In the genomic region with DNA sequence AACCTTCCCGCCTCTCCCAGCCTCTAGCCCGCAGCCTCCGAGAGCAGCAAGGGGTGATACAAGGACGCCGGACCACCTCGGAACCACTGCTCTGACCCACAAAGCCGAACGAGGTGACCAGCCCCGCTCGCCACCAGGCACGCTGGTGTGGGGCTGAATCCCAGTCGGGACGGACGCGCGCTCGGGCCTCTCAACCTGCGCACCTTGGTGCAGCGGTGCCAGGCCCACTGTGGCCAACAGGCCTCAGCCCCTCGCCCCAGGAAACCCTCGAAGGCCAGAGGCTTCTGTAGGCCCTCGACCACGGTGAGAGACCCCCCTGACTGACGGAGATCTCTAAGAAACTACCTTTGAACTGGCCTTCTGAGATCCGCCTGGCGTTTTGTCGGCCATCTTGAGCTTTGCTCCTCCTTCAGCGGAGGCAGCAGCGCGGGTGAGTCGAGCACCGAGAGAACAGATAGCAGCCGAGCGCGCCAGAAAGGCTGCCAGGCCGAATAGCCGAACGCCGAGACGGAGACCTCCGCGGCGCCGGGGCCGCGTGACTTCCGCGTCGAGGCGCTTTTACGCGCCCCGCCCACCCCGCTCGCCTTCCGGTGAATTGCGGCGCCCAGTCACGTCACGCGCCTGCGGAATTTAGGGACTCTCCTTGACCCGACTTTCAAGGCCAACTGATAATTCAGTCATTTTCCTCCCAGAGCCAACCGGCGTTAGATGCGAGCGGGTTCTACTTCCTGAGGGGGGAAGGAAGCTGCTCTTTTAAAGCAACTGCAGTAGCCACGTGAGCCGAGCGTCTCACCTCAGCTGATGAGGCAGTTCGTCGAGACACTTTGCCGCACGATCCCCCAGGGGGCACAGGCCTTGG, we compare ENCODE assay signal across 8 mouse cellular contexts. TPM values are rescaled to one million over a fixed set of nuclear protein-coding genes. Genes with fewer than 3 reads are reported as not detected.
DNase-seq lines count a peak whose midpoint lies in the region; ATAC-seq and TF ChIP-seq lines count a peak whose summit lies in the region.

A gene (minus strand): TSS at position 525 of the 859 bp plus-strand sequence.

- no peaks in the 10 kb centered on the region for H3K27me3 ChIP-seq in MEL (ENCODE audit: control insufficient read depth in 1 of 2, insufficient read depth in 2 of 2, low read length in 2 of 2)
- H3K27me3 ChIP-seq in cerebellum, adult 2 months (ENCODE audit: control insufficient read depth, insufficient read depth, low read length), result no peaks in the 10 kb centered on the region
- no peaks in the 10 kb centered on the region for H3K27me3 ChIP-seq in forebrain, postnatal 0 days (ENCODE audit: insufficient read depth, low read length)
- H3K27me3 ChIP-seq in lung, embryonic 15.5 days, result no peaks in the 10 kb centered on the region

- TF ChIP-seq EP300 in MEL (IDR thresholded peaks at IDR 0.05; ENCODE audit: low read depth in 1 of 2, low read length in 2 of 2), result peak in 1 of 2 experiments; percentile 63; a peak in 2 of 4 replicates

- peak within 1 kb of the TSS; percentile 95 for H3K9ac ChIP-seq in MEL (ENCODE audit: control insufficient read depth, low read depth, low read length, poor library complexity, severe bottlenecking)
- peak within 1 kb of the TSS; percentile 86 for H3K9ac ChIP-seq in forebrain, postnatal 0 days
- peak within 1 kb of the TSS; percentile 95 for H3K9ac ChIP-seq in lung, embryonic 15.5 days

- H3K27ac ChIP-seq in MEL (ENCODE audit: control insufficient read depth, low read depth, low read length), result peak within 1 kb of the TSS; percentile 94
- H3K27ac ChIP-seq in cerebellum, adult 2 months (ENCODE audit: insufficient read depth, low read length), result peak within 1 kb of the TSS; percentile 87
- H3K27ac ChIP-seq in forebrain, postnatal 0 days (ENCODE audit: low read depth, low read length), result peak within 1 kb of the TSS; percentile 93
- peak within 1 kb of the TSS; percentile 90 for H3K27ac ChIP-seq in lung, embryonic 15.5 days

- H3K9me3 ChIP-seq in MEL (replicated peaks; ENCODE audit: insufficient read depth, low read length), result no peaks in the 10 kb centered on the region
- no peaks in the 10 kb centered on the region for H3K9me3 ChIP-seq in forebrain, postnatal 0 days (ENCODE audit: low read length)
- H3K9me3 ChIP-seq in lung, embryonic 15.5 days, result no peaks in the 10 kb centered on the region

- under 1% methylated on average over 74 of the region's 74 CpGs for WGBS in cerebellum, adult 2 months
- WGBS in forebrain, postnatal 0 days, result under 1% methylated on average over 74 of the region's 74 CpGs
- under 1% methylated on average over 74 of the region's 74 CpGs for WGBS in lung, embryonic 15.5 days

- H3K4me3 ChIP-seq in MEL (ENCODE audit: control insufficient read depth in 1 of 2, insufficient read depth in 1 of 2, low read depth in 2 of 2, low read length in 2 of 2), result peak within 1 kb of the TSS; percentile 62 to 98
- H3K4me3 ChIP-seq in cerebellum, adult 2 months (replicated peaks; ENCODE audit: insufficient read depth, low read depth, low read length), result peak within 1 kb of the TSS; percentile 81
- peak within 1 kb of the TSS; percentile 98 for H3K4me3 ChIP-seq in forebrain, postnatal 0 days (ENCODE audit: low read depth, low read length)
- peak within 1 kb of the TSS; percentile 93 for H3K4me3 ChIP-seq in lung, embryonic 15.5 days

- peaks cover 55% of the 10 kb centered on the region for H3K79me2 ChIP-seq in MEL (ENCODE audit: control insufficient read depth, insufficient read depth, low read length, poor library complexity)

- no peak for TF ChIP-seq CTCF in MEL (IDR thresholded peaks at IDR 0.05 in 2 of 3, conservative IDR thresholded peaks at IDR 0.05 in 1 of 3; ENCODE audit: control insufficient read depth in 1 of 3, insufficient read depth in 1 of 3, low read depth in 2 of 3, low read length in 3 of 3, poor library complexity in 1 of 3, severe bottlenecking in 1 of 3)
- TF ChIP-seq CTCF in cerebellum, adult 2 months (IDR thresholded peaks at IDR 0.05; ENCODE audit: borderline replicate concordance, insufficient read depth, low read depth, low read length), result no peak
- peak; percentile 57 for TF ChIP-seq CTCF in forebrain, postnatal 0 days (IDR thresholded peaks at IDR 0.05; ENCODE audit: low read depth)

- TF ChIP-seq POLR2A in MEL (IDR thresholded peaks at IDR 0.05; ENCODE audit: control insufficient read depth in 1 of 2, insufficient read depth in 1 of 2, low read depth in 1 of 2, low read length in 2 of 2, poor library complexity in 1 of 2), result peak; percentile 75 to 79; a peak in 3 of 4 replicates
- TF ChIP-seq POLR2A in cerebellum, adult 2 months (IDR thresholded peaks at IDR 0.05; ENCODE audit: borderline replicate concordance, insufficient read depth, low read length), result peak; percentile 82; the same call in 1 of the 2 replicates

- peaks cover 2 to 18% of the 10 kb centered on the region in 2 experiments for H3K4me1 ChIP-seq in MEL (ENCODE audit: control insufficient read depth in 1 of 2, insufficient read depth in 2 of 2, low read length in 2 of 2)
- peaks cover 3% of the 10 kb centered on the region; the same call in 1 of the 2 replicates for H3K4me1 ChIP-seq in cerebellum, adult 2 months (ENCODE audit: control insufficient read depth, insufficient read depth, low read length)
- H3K4me1 ChIP-seq in forebrain, postnatal 0 days (ENCODE audit: insufficient read depth), result peaks cover 10% of the 10 kb centered on the region
- H3K4me1 ChIP-seq in lung, embryonic 15.5 days, result peaks cover 16% of the 10 kb centered on the region

- peak; percentile 98 for ATAC-seq in forebrain, postnatal 0 days
- ATAC-seq in lung, embryonic 15.5 days (ENCODE audit: borderline replicate concordance, extremely low read depth, low FRiP score, low TSS enrichment), result peak; percentile 97

- peak; percentile 99 for DNase-seq in MEL (ENCODE audit: low read depth, low spot score)
- peak; percentile 97 for DNase-seq in cerebellum, adult 2 months
- peak; percentile 98 for DNase-seq in forebrain, postnatal 0 days
- peak; percentile 97 for DNase-seq in heart, postnatal 4 days
- DNase-seq in layer of hippocampus, adult 8-10 months (ENCODE audit: low spot score in 2 of 2), result peak; percentile 95 to 97
- peak; percentile 93 for DNase-seq in ovary, adult 18-20 months (ENCODE audit: low spot score)
- DNase-seq in thymus, postnatal 0 days (ENCODE audit: low spot score), result peak; percentile 96

- TF ChIP-seq RAD21 in MEL (IDR thresholded peaks at IDR 0.05; ENCODE audit: low read depth, low read length), result no peak

- peaks cover 0 to 39% of the 10 kb centered on the region in 2 experiments; a peak in 3 of 4 replicates for H3K36me3 ChIP-seq in MEL (ENCODE audit: control insufficient read depth in 1 of 2, insufficient read depth in 2 of 2, low read length in 2 of 2)
- H3K36me3 ChIP-seq in forebrain, postnatal 0 days (ENCODE audit: insufficient read depth), result no peaks in the 10 kb centered on the region
- no peaks in the 10 kb centered on the region for H3K36me3 ChIP-seq in lung, embryonic 15.5 days

- peak within 1 kb of the TSS; percentile 71 for H3K4me2 ChIP-seq in forebrain, postnatal 0 days (ENCODE audit: low read depth)
- peak within 1 kb of the TSS; percentile 79 for H3K4me2 ChIP-seq in lung, embryonic 15.5 days

TF ChIP-seq in MEL, 35 proteins besides CTCF, POLR2A, EP300 and RAD21 (continues in another document):
- TF ChIP-seq NELFE (IDR thresholded peaks at IDR 0.05; ENCODE audit: low read depth, low read length) (peak; percentile 73), ZC3H11A (IDR thresholded peaks at IDR 0.05; ENCODE audit: low read depth, low read length) (no peak), TCF12 (IDR thresholded peaks at IDR 0.05; ENCODE audit: low read depth, low read length) (peak; percentile 64; the same call in 1 of the 2 replicates), ZMIZ1 (IDR thresholded peaks at IDR 0.05; ENCODE audit: low read depth, low read length) (peak; percentile 66), MYC (IDR thresholded peaks at IDR 0.05; ENCODE audit: low read depth, low read length) (peak; percentile 90), USF2 (IDR thresholded peaks at IDR 0.05; ENCODE audit: borderline replicate concordance in 1 of 2, insufficient read depth in 1 of 2, low read depth in 1 of 2, low read length in 2 of 2) (no peak), USF1 (IDR thresholded peaks at IDR 0.05; ENCODE audit: low read depth, low read length) (peak; percentile 94), E2F4 (IDR thresholded peaks at IDR 0.05; ENCODE audit: borderline replicate concordance, low read depth, low read length) (peak; percentile 96), POLR2AphosphoS2 (IDR thresholded peaks at IDR 0.05; ENCODE audit: low read length) (peak; percentile 83), CHD1 (IDR thresholded peaks at IDR 0.05; ENCODE audit: low read depth, low read length) (no peak), ZNF384 (IDR thresholded peaks at IDR 0.05; ENCODE audit: low read depth, low read length) (no peak), NRF1 (IDR thresholded peaks at IDR 0.05; ENCODE audit: insufficient read depth, low read depth, low read length, poor library complexity, severe bottlenecking) (peak; percentile 49), GATA1 (IDR thresholded peaks at IDR 0.05; ENCODE audit: low read depth, low read length) (0 out of 2 replicates have a peak, but pooled peaks have one; percentile 21), ETS1 (IDR thresholded peaks at IDR 0.05; ENCODE audit: low read depth, low read length) (peak; percentile 68; the same call in 1 of the 2 replicates), MYB (IDR thresholded peaks at IDR 0.05; ENCODE audit: low read depth, low read length) (0 out of 2 replicates have a peak, but pooled peaks have one; percentile 24), POLR2AphosphoS5 (IDR thresholded peaks at IDR 0.05; ENCODE audit: borderline replicate concordance, low read depth, low read length) (no peak), MAX (IDR thresholded peaks at IDR 0.05; ENCODE audit: low read length) (peak; percentile 93; the same call in 1 of the 2 replicates), UBTF (IDR thresholded peaks at IDR 0.05; ENCODE audit: borderline replicate concordance, insufficient read depth, low read depth, low read length) (no peak), TAL1 (IDR thresholded peaks at IDR 0.05; ENCODE audit: low read length) (no peak)

RNA-seq across cellular contexts. Expression of the gene that starts here (rescaled TPM):
- 69.0 and 70.8 TPM in 2 replicates for total RNA-seq in MEL (2012; rRNA removed)
- 100 to 1,000 TPM in 1 of 2 experiments, 10 to 100 TPM in 1; 72.1 to 244 TPM for polyA plus RNA-seq in MEL (2012; ENCODE audit: insufficient read depth in 1 of 2, insufficient read length in 2 of 2, low read depth in 1 of 2, low replicate concordance in 2 of 2, missing spikeins in 1 of 2)
- polyA plus RNA-seq in cerebellum, adult 2 months (2012; rRNA removed), result 28.4 and 30.8 TPM in 2 replicates
- total RNA-seq in forebrain, postnatal 0 days (2014; rRNA removed), result 58.2 and 77.5 TPM in 2 replicates
- polyA plus RNA-seq in forebrain, postnatal 0 days (2015; fragmentation: Nextera tagmentation; extraction: Ambion mirVana), result 117 and 126 TPM in 2 replicates
- 10 to 100 TPM; 56.5 to 57.9 TPM for total RNA-seq in heart, postnatal 4 days (2021)
- 10 to 100 TPM; 67.0 to 77.9 (median 74.8) TPM for total RNA-seq in layer of hippocampus, adult 8-10 months (2022)
- 126 and 127 TPM in 2 replicates for polyA plus RNA-seq in lung, embryonic 15.5 days (2015; fragmentation: Nextera tagmentation; extraction: Ambion mirVana)
- polyA plus RNA-seq in thymus, postnatal 0 days (2015; fragmentation: Nextera tagmentation; extraction: Ambion mirVana), result 161 and 164 TPM in 2 replicates

Comparison
In these comparisons a context has a peak if more than half of its experiments do, and no peak if none do; other contexts are left out.
1. Peak in every context shown above with its lines: DNase-seq, ATAC-seq, H3K4me3 ChIP-seq and H3K27ac ChIP-seq.